Mouse (Mus musculus) limb, embryonic 10.5 days (tissue): ENCODE results near the gene Gm45521. TPM values are rescaled to one million over a fixed set of nuclear protein-coding genes. Genes with fewer than 3 reads are reported as not detected.
"Not testable (repeated sequence)": the region's sequence is repeated elsewhere in the genome, so short reads cannot be mapped to it uniquely, and the experiment has no call there.

Source experiments
- DNase-seq: peaks from one replicate; pipeline ENCODE4 v3.0.0-alpha.2; 2017; ENCODE audit warnings: low spot score
- H3K27ac ChIP-seq: fragments of 300-500 bp; sonication (generic); 2 replicates; pipeline ENCODE4 v1.5.1; 2016; ENCODE audit warnings: mild to moderate bottlenecking
- H3K27me3 ChIP-seq: fragments of 300-500 bp; sonication (generic); 2 replicates; pipeline ENCODE4 v1.6.1; 2016; ENCODE audit warnings: low read depth, mild to moderate bottlenecking; ENCODE audit not compliant: poor library complexity, severe bottlenecking
- H3K36me3 ChIP-seq: fragments of 300-500 bp; sonication (generic); 2 replicates; pipeline ENCODE4 v1.6.1; 2016; ENCODE audit warnings: mild to moderate bottlenecking, moderate library complexity
- H3K4me1 ChIP-seq: fragments of 300-500 bp; sonication (generic); 2 replicates; pipeline ENCODE4 v1.6.1; 2016
- H3K4me3 ChIP-seq: fragments of 300-500 bp; sonication (generic); 2 replicates; pipeline ENCODE4 v1.5.1; 2016; ENCODE audit warnings: mild to moderate bottlenecking, moderate library complexity
- H3K9me3 ChIP-seq: fragments of 300-500 bp; sonication (generic); replicated peaks from 2 replicates; pipeline ENCODE4 v1.6.1; 2016; ENCODE audit warnings: mild to moderate bottlenecking
- WGBS: fragments of 180-500 bp; shearing (Covaris S2); methylation state at CpG from one replicate; pipeline ENCODE4 v1.1.7; 2016; 5-methylcytosine and 5-hydroxymethylcytosine counted together
- polyA plus RNA-seq: library from polyadenylated mRNA; unstranded; fragments of >200 nt; fragmentation: Nextera tagmentation; extraction: Ambion mirVana; gene quantifications from 2 replicates; pipeline ENCODE4 v1.2.1, GENCODE M21; 2016

The Gm45521 gene
- polyA plus RNA-seq, 1 experiment from 2014 or later, result not detected

DNA sequence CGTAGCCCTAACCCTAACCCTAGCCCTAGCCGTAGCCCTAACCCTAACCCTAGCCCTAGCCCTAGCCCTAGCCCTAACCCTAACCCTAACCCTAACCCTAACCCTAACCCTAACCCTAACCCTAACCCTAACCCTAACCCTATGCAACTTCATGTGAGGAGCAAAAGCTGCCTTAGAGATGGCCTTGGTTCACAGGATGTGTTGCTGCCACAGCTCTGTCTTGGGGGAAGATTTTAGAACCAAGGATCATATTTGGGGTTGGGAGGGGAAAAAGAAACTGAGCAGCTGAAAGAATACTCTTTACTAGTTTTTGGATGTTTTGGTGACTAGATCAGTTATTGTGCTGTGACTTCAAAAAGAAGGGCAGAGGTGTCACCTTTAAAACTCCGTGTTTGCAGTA lies 49.0 kb downstream of the Gm45521 start:
- Histone ChIP-seq H3K4me1 (peaks cover 42% of the 10 kb centered on the region), H3K27me3 (peaks cover 22% of the 10 kb centered on the region)
- 64% methylated on average over 3 of the region's 3 CpGs for WGBS
- H3K9me3 ChIP-seq, H3K36me3 ChIP-seq, H3K4me3 ChIP-seq, H3K27ac ChIP-seq, DNase-seq: not testable (repeated sequence)

DNA sequence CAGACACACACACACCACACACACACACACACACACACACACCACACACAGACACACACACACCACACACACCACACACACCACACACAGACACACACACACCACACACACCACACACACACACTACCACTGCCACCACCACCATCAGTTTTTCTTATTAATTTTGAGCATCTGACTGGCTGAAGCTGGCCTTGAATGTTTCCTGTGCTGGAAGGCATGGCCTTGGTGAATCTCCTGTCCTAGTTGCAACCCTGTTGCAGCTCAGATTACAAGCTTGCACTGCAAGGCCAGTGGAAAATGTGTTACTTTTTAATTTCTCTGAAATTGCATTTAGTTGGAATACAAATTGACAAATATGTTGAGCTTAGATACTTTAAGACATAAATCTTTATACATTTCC lies 50.0 kb downstream of the Gm45521 start:
- peaks cover 38% of the 10 kb centered on the region for H3K4me1 ChIP-seq
- no peak for DNase-seq
- H3K27me3 ChIP-seq, result peaks cover 11% of the 10 kb centered on the region
- no peak overlapping the region for H3K4me3 ChIP-seq
- no peaks in the 10 kb centered on the region for H3K9me3 ChIP-seq
- no peaks in the 10 kb centered on the region for H3K36me3 ChIP-seq
- peak overlapping the region; percentile 58; the same call in 1 of the 2 replicates for H3K27ac ChIP-seq

DNA sequence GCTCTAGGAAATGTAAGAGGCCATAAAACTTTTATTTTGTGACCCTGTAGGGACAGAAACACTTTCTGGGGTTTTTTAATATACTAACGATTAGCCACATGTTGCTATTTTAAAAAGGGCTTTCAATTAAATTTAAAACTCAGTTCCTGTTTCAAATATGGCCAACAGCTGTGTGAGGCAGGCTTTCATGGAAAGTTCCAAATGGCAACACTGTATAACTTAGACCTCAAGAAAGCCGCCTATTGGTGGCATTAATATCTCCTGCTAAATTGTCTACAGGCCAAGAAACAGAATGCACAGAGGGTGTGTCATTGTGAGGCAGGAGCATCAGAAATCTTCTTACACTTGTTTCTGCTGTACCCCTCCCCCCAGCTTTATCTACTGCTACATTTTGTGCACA lies 50.4 kb downstream of the Gm45521 start:
- H3K27ac ChIP-seq, result peak overlapping the region; percentile 53; the same call in 1 of the 2 replicates
- 72% methylated on average over 2 of the region's 2 CpGs for WGBS
- DNase-seq, result no peak

DNA sequence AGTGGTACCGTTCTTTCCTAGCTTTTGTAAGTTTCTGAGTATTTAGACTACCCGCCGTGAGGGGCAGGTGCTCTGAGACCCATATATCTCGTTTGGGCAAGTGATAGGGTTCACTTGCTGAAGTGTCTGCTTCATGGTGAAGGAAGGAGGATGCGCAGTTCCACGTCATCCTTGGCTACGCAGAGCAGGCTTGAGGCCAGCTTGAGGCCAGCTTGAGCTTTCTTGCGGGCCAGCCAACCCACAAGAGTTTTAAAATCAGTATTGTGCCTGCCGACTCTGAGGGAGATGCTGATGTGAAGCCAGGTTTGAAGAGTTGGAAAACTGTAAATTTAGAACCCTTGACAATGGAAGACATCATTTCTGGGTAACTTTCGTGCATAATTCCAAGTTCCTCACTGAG lies 50.8 kb downstream of the Gm45521 start:
- DNase-seq, result no peak
- Histone ChIP-seq H3K36me3 (no peaks in the 10 kb centered on the region), H3K9me3 (no peaks in the 10 kb centered on the region), H3K27ac (peak overlapping the region; percentile 53; the same call in 1 of the 2 replicates), H3K27me3 (peaks cover 7% of the 10 kb centered on the region), H3K4me3 (no peak overlapping the region), H3K4me1 (peaks cover 32% of the 10 kb centered on the region)
- WGBS, result 85% methylated on average over 10 of the region's 10 CpGs

More for the DNA sequence above, 50.4 kb downstream of the Gm45521 start:
- no peaks in the 10 kb centered on the region for H3K9me3 ChIP-seq
- no peak overlapping the region for H3K4me3 ChIP-seq
- peaks cover 7% of the 10 kb centered on the region for H3K27me3 ChIP-seq
- no peaks in the 10 kb centered on the region for H3K36me3 ChIP-seq
- H3K4me1 ChIP-seq, result peaks cover 35% of the 10 kb centered on the region

Other genes with a start within 250 kb of the Gm45521 start
- gene Gm26661, start 165.7 kb upstream of the Gm45521 start, polyA plus RNA-seq, result not detected in 2 replicates
- 18.7 and 31.3 TPM in 2 replicates for gene Flnb, start 139.3 kb upstream of the Gm45521 start, polyA plus RNA-seq
- gene Dnase1l3, start 37.3 kb downstream of the Gm45521 start, polyA plus RNA-seq, result not detected in 2 replicates
- 13.8 and 20.9 TPM in 2 replicates for gene Abhd6, start 45.6 kb downstream of the Gm45521 start, polyA plus RNA-seq
- 51.3 and 53.6 TPM in 2 replicates for gene Rpp14, start 123.1 kb downstream of the Gm45521 start, polyA plus RNA-seq
- gene Pxk, start 140.9 kb downstream of the Gm45521 start, polyA plus RNA-seq, result 15.7 and 21.7 TPM in 2 replicates
- 208 and 229 TPM in 2 replicates for gene Pdhb, start 215.7 kb downstream of the Gm45521 start, polyA plus RNA-seq